Mouse (Mus musculus): ENCODE data around the gene Pcbp3. TPM values are rescaled to one million over a fixed set of nuclear protein-coding genes. Genes with fewer than 3 reads are reported as not detected.

Pcbp3 gene
- polyA plus RNA-seq, 1 experiment from 2014 or later, result 23.8 TPM

DNA sequence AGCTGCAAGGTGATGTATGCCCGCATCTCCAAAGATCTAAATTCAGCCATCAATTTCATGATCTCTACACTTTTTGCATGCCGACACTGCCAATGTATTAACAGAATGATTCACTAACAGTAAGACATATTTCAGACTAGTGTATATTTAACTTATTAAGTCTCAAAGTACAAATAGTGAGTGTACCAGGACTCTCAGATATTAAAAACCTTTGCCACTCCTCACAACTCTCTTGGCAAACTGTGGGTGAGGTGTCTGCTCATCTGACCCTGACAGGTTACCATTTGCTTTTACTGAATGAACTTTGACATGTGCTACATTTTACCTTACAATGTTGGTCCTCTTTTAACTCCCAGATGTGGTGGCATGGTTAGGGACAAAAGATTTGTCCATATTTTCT lies 70.2 kb downstream of the Pcbp3 start:
- H3K4me3 ChIP-seq (ENCODE audit: low read depth, low read length), result no peak overlapping the region
- H3K4me1 ChIP-seq (ENCODE audit: control insufficient read depth, insufficient read depth, low read length), result no peaks in the 10 kb centered on the region
- H3K27me3 ChIP-seq (ENCODE audit: control insufficient read depth, insufficient read depth, low read length), result no peaks in the 10 kb centered on the region
- ATAC-seq (replicated peaks; ENCODE audit: insufficient number of reproducible peaks, low FRiP score, low TSS enrichment, low read depth), result no peak
- no peaks in the 10 kb centered on the region for H3K36me3 ChIP-seq (replicated peaks; ENCODE audit: control insufficient read depth, insufficient read depth, low read depth, low read length)
- no peak overlapping the region for H3K27ac ChIP-seq (replicated peaks; ENCODE audit: low read depth, low read length)
- no peak overlapping the region for H3K9ac ChIP-seq (replicated peaks; ENCODE audit: low read length)
- DNase-seq (ENCODE audit: low spot score), result no peak
- H3K4me2 ChIP-seq (ENCODE audit: low read depth, low read length), result no peak overlapping the region
- no peaks in the 10 kb centered on the region for H3K9me3 ChIP-seq (replicated peaks; ENCODE audit: control insufficient read depth, low read length)
- 95% methylated on average over 2 of the region's 2 CpGs for WGBS

DNA sequence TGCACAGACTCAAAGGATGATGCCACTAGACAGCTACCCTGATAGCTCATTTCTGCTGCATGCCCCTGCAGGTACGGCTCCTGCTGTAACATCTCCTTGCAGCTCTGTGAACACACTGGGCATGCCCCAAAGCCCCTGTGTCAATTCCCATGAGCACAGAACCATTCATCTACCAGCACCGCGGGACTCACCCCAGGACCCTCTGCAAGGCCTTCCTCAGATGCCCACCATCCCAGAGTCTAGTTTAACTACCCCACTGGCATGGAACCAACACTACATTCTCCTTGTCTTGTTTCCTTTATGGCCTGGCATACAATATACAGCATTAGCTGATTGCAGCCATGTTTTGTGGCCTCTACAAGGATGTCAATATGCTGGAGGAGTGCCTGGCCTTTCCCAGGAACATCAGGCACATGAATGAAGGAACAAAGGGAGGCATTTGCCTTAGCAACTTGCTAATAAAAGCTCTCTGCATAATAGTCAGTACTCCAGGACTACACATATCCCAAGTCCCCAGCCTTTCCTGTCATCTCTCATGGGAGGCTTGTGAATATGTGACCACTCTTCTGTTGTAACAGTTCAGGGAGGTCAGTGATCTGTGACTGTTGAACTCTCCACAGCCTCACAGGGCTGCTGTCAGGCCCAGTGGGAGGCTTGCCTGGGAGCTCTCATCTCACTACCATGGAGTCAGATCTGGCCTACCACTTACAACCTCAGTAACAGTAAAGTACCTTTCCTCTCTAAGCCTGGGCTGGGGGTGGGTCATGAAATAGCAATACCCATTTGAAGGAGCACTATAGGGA lies 78.0 kb downstream of the Pcbp3 start:
- Histone ChIP-seq H3K4me1 (ENCODE audit: control insufficient read depth, insufficient read depth, low read length) (no peaks in the 10 kb centered on the region), H3K9me3 (replicated peaks; ENCODE audit: control insufficient read depth, low read length) (no peaks in the 10 kb centered on the region), H3K4me3 (ENCODE audit: low read depth, low read length) (no peak overlapping the region), H3K36me3 (replicated peaks; ENCODE audit: control insufficient read depth, insufficient read depth, low read depth, low read length) (no peaks in the 10 kb centered on the region), H3K4me2 (ENCODE audit: low read depth, low read length) (no peak overlapping the region), H3K9ac (replicated peaks; ENCODE audit: low read length) (no peak overlapping the region), H3K27ac (replicated peaks; ENCODE audit: low read depth, low read length) (no peak overlapping the region), H3K27me3 (ENCODE audit: control insufficient read depth, insufficient read depth, low read length) (no peaks in the 10 kb centered on the region)
- ATAC-seq (replicated peaks; ENCODE audit: insufficient number of reproducible peaks, low FRiP score, low TSS enrichment, low read depth), result no peak
- 86% methylated on average over 3 of the region's 3 CpGs for WGBS
- no peak for DNase-seq (ENCODE audit: low spot score)

DNA sequence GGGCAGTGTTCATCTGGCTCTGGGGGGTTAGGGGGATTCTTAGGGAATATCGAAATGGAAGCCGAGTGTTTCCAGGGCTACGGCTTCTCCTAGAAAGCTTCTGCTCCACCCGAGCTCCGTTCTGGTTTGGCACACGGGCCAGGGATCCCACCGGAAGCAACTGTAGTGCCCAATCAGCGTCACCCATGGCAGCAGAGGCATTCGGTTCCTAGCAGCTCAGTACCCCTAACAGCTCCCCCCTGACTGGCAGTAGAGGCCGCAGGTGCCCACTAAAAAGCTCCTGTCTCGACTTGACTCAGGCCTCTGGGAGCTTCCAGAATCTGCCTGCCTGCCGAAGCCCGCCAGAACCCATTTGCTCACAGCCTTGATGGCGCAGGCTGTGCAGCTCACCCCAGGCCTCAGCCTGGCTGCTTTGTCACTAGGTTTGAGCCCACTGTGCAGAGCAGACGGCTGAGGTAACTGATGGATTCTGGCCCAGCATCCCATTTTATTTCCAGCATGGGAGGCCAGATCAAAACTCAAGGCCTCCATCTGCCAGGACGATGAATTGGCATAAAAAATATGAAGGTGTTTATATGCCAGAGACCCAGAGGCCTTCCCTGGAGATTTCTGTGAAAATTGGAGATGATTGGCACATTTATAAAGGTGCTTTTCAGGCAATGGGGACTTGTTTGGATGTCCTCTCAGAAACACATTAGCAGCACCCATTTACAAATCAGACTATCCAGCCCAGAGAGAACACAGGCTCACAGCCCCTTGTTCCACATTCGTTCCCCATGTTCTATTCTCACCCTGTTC lies 78.8 kb downstream of the Pcbp3 start:
- H3K27ac ChIP-seq (replicated peaks; ENCODE audit: low read depth, low read length), result no peak overlapping the region
- H3K4me3 ChIP-seq (ENCODE audit: low read depth, low read length), result no peak overlapping the region
- WGBS, result 71% methylated on average over 17 of the region's 17 CpGs
- no peak for ATAC-seq (replicated peaks; ENCODE audit: insufficient number of reproducible peaks, low FRiP score, low TSS enrichment, low read depth)
- H3K9me3 ChIP-seq (replicated peaks; ENCODE audit: control insufficient read depth, low read length), result no peaks in the 10 kb centered on the region
- no peak overlapping the region for H3K4me2 ChIP-seq (ENCODE audit: low read depth, low read length)
- no peak overlapping the region for H3K9ac ChIP-seq (replicated peaks; ENCODE audit: low read length)
- H3K36me3 ChIP-seq (replicated peaks; ENCODE audit: control insufficient read depth, insufficient read depth, low read depth, low read length), result no peaks in the 10 kb centered on the region
- H3K27me3 ChIP-seq (ENCODE audit: control insufficient read depth, insufficient read depth, low read length), result no peaks in the 10 kb centered on the region
- no peak for DNase-seq (ENCODE audit: low spot score)
- H3K4me1 ChIP-seq (ENCODE audit: control insufficient read depth, insufficient read depth, low read length), result no peaks in the 10 kb centered on the region

DNA sequence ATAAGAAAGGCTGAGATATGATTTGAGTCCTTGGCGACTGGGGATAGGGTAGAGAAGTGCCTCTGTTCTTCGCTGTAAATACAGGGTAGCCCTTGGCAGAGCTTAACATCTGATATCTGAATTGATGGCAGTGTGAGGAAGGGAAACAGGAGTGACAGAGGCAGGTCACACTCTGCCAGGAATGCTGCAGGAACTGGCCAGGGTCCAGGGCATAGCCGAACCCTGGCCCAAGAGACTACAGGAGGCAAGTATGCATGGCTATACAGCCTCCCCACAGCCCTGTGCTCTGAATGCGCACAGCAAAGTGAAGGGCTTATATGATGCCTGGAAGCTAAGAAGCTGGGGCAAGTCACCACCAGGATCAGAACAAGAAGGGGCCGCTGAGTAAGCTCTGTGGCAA lies 79.8 kb downstream of the Pcbp3 start:
- Histone ChIP-seq H3K4me1 (ENCODE audit: control insufficient read depth, insufficient read depth, low read length) (no peaks in the 10 kb centered on the region), H3K9me3 (replicated peaks; ENCODE audit: control insufficient read depth, low read length) (no peaks in the 10 kb centered on the region), H3K4me2 (ENCODE audit: low read depth, low read length) (no peak overlapping the region), H3K36me3 (replicated peaks; ENCODE audit: control insufficient read depth, insufficient read depth, low read depth, low read length) (no peaks in the 10 kb centered on the region), H3K27me3 (ENCODE audit: control insufficient read depth, insufficient read depth, low read length) (no peaks in the 10 kb centered on the region), H3K9ac (replicated peaks; ENCODE audit: low read length) (no peak overlapping the region), H3K27ac (replicated peaks; ENCODE audit: low read depth, low read length) (no peak overlapping the region), H3K4me3 (ENCODE audit: low read depth, low read length) (no peak overlapping the region)
- 73% methylated on average over 5 of the region's 5 CpGs for WGBS
- DNase-seq (ENCODE audit: low spot score) (no peak), ATAC-seq (replicated peaks; ENCODE audit: insufficient number of reproducible peaks, low FRiP score, low TSS enrichment, low read depth) (no peak)

DNA sequence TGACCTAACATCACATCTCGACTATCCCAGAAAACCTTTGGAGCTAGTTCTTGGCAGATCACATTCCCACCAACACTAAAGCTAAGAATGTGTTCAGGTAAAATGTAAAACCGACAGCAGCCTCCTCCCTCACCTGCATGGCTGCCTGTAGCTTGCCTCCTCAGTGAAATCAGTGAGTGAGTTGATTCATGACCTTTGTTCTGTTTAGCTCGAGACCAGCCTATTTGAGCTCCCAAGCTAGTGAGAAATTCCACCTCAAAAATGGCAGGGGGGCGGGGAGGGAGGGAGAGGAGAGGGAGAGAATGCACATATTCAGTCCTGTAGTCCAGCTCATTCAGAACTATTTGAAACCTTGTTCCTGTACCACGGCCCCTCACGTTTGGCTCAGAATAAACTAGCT lies 86.4 kb downstream of the Pcbp3 start:
- Histone ChIP-seq H3K4me2 (ENCODE audit: low read depth, low read length) (no peak overlapping the region), H3K36me3 (replicated peaks; ENCODE audit: control insufficient read depth, insufficient read depth, low read depth, low read length) (no peaks in the 10 kb centered on the region), H3K27ac (replicated peaks; ENCODE audit: low read depth, low read length) (no peak overlapping the region), H3K4me3 (ENCODE audit: low read depth, low read length) (no peak overlapping the region), H3K4me1 (ENCODE audit: control insufficient read depth, insufficient read depth, low read length) (no peaks in the 10 kb centered on the region), H3K27me3 (ENCODE audit: control insufficient read depth, insufficient read depth, low read length) (no peaks in the 10 kb centered on the region), H3K9me3 (replicated peaks; ENCODE audit: control insufficient read depth, low read length) (no peaks in the 10 kb centered on the region), H3K9ac (replicated peaks; ENCODE audit: low read length) (no peak overlapping the region)
- DNase-seq (ENCODE audit: low spot score) (no peak), ATAC-seq (replicated peaks; ENCODE audit: insufficient number of reproducible peaks, low FRiP score, low TSS enrichment, low read depth) (no peak)
- 76% methylated on average over 6 of the region's 6 CpGs for WGBS

DNA sequence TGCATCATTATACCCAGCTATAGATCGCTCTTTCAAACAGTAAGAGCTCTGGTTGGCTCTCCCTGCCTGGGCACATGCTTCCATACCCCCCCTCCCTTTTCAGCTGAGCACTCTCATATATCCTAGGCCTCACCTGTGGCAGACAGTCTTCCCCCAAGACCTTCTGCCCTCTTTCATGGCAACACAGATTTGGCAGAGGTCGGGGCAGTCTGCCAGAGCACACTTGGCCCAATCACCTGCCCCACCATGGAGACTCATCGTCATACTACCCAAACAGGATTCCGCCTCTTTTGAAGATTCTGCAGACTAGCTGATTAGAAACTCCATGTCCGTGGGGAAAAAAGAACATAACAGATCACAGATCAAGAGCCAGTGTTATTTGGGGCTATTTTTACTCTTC lies 86.8 kb downstream of the Pcbp3 start:
- no peak overlapping the region for H3K4me2 ChIP-seq (ENCODE audit: low read depth, low read length)
- H3K27me3 ChIP-seq (ENCODE audit: control insufficient read depth, insufficient read depth, low read length), result no peaks in the 10 kb centered on the region
- no peaks in the 10 kb centered on the region for H3K36me3 ChIP-seq (replicated peaks; ENCODE audit: control insufficient read depth, insufficient read depth, low read depth, low read length)
- no peak overlapping the region for H3K4me3 ChIP-seq (ENCODE audit: low read depth, low read length)
- 89% methylated on average over 5 of the region's 5 CpGs for WGBS
- H3K9ac ChIP-seq (replicated peaks; ENCODE audit: low read length), result no peak overlapping the region
- ATAC-seq (replicated peaks; ENCODE audit: insufficient number of reproducible peaks, low FRiP score, low TSS enrichment, low read depth) (no peak), DNase-seq (ENCODE audit: low spot score) (no peak)
- no peaks in the 10 kb centered on the region for H3K9me3 ChIP-seq (replicated peaks; ENCODE audit: control insufficient read depth, low read length)
- H3K4me1 ChIP-seq (ENCODE audit: control insufficient read depth, insufficient read depth, low read length), result no peaks in the 10 kb centered on the region
- no peak overlapping the region for H3K27ac ChIP-seq (replicated peaks; ENCODE audit: low read depth, low read length)

DNA sequence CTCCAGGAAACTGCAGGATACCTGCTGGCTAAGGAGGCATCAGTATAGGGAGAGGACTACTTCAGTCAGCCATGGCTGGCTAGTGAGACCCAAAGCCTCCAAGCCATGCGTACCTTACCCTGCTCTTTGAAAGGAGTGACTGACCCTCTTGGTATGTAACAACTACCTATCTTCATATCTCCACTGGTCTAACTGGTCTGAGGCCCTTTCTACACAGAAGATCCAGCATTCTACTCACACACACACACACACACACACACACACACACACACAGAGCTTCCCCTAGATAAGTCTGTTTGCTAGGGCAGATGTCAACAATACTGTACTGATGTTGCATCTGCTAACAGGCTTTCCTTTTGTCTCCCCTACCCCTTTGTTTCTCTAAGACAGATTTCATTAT lies 87.3 kb downstream of the Pcbp3 start:
- Histone ChIP-seq H3K27ac (replicated peaks; ENCODE audit: low read depth, low read length) (no peak overlapping the region), H3K4me2 (ENCODE audit: low read depth, low read length) (no peak overlapping the region), H3K4me3 (ENCODE audit: low read depth, low read length) (no peak overlapping the region), H3K36me3 (replicated peaks; ENCODE audit: control insufficient read depth, insufficient read depth, low read depth, low read length) (no peaks in the 10 kb centered on the region), H3K4me1 (ENCODE audit: control insufficient read depth, insufficient read depth, low read length) (no peaks in the 10 kb centered on the region), H3K9ac (replicated peaks; ENCODE audit: low read length) (no peak overlapping the region), H3K27me3 (ENCODE audit: control insufficient read depth, insufficient read depth, low read length) (no peaks in the 10 kb centered on the region), H3K9me3 (replicated peaks; ENCODE audit: control insufficient read depth, low read length) (no peaks in the 10 kb centered on the region)
- 73% methylated on average over 1 of the region's 1 CpGs for WGBS
- DNase-seq (ENCODE audit: low spot score) (no peak), ATAC-seq (replicated peaks; ENCODE audit: insufficient number of reproducible peaks, low FRiP score, low TSS enrichment, low read depth) (no peak)

DNA sequence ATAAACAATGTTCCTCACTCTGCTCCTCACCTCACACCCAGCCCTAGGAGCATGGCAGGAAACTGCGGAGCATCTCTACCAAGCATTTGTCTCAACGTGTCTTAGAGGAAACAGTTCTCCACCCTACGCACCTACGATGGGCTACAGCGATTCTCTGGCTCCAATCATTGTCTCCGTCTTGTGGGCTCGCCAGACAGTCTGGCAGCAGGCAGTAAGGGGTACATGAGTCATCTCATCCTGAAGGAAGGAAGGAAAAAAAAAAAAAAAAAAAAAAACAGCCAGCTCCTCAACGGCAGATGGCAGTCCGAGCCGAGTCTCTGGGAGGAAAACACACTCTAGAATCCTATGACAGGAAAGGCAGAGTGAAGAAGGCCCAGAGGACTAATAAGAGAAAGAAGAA lies 87.7 kb downstream of the Pcbp3 start:
- DNase-seq (ENCODE audit: low spot score), result no peak
- Histone ChIP-seq H3K36me3 (replicated peaks; ENCODE audit: control insufficient read depth, insufficient read depth, low read depth, low read length) (no peaks in the 10 kb centered on the region), H3K4me3 (ENCODE audit: low read depth, low read length) (no peak overlapping the region), H3K27me3 (ENCODE audit: control insufficient read depth, insufficient read depth, low read length) (no peaks in the 10 kb centered on the region), H3K27ac (replicated peaks; ENCODE audit: low read depth, low read length) (no peak overlapping the region), H3K4me1 (ENCODE audit: control insufficient read depth, insufficient read depth, low read length) (no peaks in the 10 kb centered on the region), H3K9ac (replicated peaks; ENCODE audit: low read length) (no peak overlapping the region), H3K4me2 (ENCODE audit: low read depth, low read length) (no peak overlapping the region), H3K9me3 (replicated peaks; ENCODE audit: control insufficient read depth, low read length) (no peaks in the 10 kb centered on the region)
- WGBS, result 73% methylated on average over 10 of the region's 10 CpGs
- ATAC-seq (replicated peaks; ENCODE audit: insufficient number of reproducible peaks, low FRiP score, low TSS enrichment, low read depth), result no peak
